Mouse (Mus musculus) spleen, postnatal 4 days (tissue): ENCODE data around the gene Ubiad1.

ENCODE experiments used
- DNase-seq, 2 experiments: peaks; one replicate each; pipeline ENCODE4 v3.0.0; 2022; ENCODE audit warnings: low spot score in 2 of 2

Ubiad1 gene

GRCm38 (mm10) chr4:148404748-148405147, 39.8 kb downstream of the Ubiad1 start:
- DNase-seq, result no peak

- no peak for DNase-seq
Measured at GRCm38 (mm10) chr4:148403402-148403801, 41.2 kb downstream of the Ubiad1 start.

GRCm38 (mm10) chr4:148399437-148400094, 45.0 kb downstream of the Ubiad1 start:
- DNase-seq, result no peak

DNA sequence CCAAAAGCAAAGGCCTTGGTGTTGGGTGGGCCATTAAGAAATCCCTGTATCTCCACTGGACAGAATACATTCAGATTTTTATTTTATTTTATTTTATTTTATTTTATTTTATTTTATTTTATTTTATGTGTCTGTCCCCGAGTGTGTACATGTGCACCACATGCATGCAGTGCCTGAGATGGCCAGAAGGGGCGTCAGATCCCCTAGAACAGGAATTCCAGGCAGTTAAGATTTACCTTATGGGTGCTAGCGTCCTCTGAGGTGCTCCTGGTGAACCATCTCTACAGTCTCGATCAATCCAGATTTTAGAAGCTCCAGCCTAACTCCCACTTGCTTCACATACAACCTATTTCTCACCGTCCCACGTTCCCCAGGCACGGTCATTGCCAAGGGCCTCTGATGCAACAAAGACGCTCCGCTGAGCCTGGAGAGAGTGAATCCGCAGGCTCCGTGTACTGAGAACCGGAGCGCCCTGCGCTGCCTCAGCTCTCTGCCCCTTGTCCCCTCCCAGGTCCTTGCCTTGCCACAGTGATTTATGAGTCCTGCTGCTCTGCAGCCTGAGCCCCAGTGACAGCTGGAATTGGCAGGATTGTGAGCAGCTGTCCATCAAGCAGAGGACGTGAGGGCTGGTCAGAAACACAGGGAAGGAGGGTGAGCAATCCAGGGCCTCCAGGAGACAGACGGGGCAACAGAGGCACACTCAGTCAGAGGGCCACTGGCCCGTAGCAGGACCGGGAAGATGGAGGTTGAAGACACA, 46.9 kb downstream of the Ubiad1 start:
- DNase-seq, result no peak

GRCm38 (mm10) chr4:148397113-148397512, 47.5 kb downstream of the Ubiad1 start:
- DNase-seq, result no peak

DNA sequence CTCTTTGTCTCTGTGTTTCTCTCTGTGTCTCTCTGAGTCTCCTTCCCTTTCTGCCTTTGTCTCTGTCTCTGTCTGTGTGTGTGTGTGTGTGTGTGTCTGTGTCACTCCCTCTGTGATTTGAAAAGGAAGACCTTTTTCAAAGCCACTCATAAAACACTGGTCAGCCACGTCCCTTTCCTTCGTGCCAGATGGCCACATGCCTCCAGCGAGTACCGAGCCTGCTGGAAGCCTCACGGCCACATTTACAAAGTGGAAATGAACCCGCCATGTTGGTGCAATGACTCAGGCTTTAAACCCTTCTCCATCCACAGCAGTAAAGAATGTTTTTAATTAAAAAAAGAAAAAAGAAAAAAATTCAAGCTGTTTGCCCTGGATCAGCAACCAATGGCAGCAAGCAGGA, 48.7 kb downstream of the Ubiad1 start:
- no peak for DNase-seq

DNA sequence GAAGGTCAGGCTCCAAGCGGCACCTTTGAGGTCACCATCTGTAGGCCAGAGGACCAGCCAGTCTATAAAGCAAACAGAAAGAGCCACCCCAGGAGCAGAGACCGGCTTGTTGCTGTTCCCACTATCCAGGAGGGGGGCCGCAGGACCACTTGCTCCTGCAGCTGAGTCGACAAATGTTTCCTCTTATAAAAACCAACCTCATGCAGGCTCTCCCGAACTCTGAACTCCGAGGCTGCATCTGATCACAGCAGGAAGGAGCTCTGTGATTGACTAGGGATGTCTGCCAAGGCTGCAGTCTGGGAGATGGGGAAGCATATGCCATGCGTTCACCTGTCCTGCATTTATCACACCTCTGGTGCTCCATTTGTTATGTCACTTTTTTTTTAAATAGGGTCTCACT, 49.4 kb downstream of the Ubiad1 start:
- DNase-seq, result no peak

GRCm38 (mm10) chr4:148391714-148392310, 52.8 kb downstream of the Ubiad1 start:
- DNase-seq, result no peak

DNA sequence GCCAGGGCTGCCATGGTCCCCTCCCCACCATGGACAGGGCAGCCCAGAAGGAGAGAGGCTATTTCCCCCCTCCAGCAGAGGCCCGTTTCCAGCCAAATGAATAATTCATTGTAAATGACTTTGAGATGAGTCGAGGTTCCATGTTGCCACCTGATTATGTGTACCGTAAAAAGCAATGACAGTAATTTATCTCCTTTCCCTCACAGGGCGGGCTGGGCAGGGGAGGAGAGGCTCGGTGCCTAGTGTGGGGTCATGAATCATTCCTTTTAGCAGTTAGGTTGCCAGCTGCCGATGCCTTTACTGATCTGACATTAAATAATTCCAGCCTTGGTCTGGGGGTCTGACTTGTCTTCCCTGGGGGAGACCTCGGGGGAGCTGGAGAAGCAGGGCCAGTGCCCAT, 54.9 kb downstream of the Ubiad1 start:
- DNase-seq, result no peak

- DNase-seq, result no peak
Measured at GRCm38 (mm10) chr4:148389047-148389446, 55.5 kb downstream of the Ubiad1 start.

DNA sequence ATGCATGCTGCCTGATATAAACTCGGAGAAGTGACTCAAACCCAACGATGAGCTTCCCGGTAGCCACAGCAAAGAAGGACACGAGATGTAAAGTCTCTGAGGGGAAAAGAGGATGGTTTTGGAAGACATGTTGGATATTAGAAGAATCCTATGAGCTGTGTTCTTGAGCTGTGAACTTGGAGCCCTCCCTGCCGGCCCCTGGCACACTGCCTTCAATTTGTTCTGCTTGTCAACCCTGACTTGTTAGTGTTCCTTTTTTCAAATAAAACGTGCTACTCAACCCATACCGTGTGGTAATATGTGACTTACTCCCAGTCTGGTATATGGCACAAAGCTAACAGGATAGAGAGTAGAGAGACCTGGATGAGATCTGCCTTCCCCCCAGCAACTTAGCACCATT, 59.3 kb downstream of the Ubiad1 start:
- DNase-seq, result no peak
